Mouse (Mus musculus) Muller cell, postnatal 12 days (primary cell): ENCODE results near the gene Cfap45.
A peak's percentile ranks its signal among the peaks of the same experiment; 100 is the strongest.

Source experiments
- DNase-seq: peaks from one replicate; pipeline ENCODE4 v3.0.0-alpha.2; 2015; ENCODE audit errors: inconsistent ontology term

Cfap45 gene

DNA sequence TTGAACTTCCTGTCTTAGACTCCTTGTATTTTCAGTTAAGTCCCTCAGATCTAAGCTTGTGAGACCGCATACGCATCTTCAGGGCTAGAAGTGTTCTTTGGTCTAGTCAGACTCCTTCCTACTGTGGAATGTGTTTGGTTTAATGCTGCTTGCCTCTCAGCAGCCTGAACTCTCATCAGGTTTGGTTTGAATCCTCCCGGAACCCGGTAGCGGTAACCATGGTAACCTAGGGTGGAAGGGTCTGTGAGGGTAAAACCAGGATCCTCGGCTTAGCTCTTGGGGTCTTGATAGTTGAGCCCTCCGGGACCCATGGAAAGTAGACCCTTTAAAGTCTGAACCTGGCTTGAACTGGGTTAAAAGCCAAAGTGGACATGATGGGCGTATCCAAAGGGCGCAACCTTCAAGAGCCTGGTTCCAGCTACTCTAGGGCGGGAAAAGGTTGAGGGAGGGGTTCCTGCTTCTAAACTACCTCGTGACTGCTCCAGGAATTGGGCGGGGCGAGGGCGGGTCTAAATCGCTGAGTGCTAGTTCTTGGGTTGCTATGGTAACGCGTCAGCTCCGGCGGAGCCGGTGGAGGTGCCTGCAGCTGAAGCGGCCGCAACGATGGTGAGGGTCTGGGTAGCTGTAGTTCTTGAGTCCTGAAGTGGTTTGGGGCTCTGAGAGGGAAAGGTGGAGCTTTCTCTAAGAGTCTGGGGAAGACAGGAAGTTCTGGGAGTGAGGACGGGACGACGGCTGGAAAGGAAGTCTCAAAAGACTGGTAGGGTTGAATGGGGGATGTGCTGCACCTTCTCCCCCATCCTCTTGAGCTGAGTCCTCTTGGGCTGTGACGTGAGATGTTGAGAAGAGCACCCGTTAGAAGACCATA lies at the start of gene Cfap45:
Gene Cfap45, plus strand, starts transcription at position 226 of the 865 bp plus-strand sequence.
- DNase-seq = peak; percentile 86

DNA sequence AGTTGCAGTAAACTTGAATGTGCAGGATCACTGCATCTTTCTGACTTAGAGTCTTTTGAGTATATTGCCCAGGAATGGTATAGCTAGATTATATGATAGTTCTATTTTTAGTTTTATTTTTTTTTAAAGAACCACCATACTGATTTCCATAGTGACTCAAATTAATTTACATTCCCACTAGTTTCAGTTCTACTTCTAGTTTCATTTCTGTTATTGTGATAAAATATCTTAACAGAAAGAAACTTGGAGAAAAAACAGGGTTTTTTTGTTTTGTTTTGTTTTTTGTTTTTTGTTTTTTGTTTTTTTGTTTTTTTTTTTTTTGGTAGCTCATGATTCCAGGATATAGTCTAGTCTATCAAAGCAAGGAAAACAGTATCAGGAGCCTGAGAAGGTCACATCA lies 47.7 kb upstream of the Cfap45 start:
- no peak for DNase-seq

DNA sequence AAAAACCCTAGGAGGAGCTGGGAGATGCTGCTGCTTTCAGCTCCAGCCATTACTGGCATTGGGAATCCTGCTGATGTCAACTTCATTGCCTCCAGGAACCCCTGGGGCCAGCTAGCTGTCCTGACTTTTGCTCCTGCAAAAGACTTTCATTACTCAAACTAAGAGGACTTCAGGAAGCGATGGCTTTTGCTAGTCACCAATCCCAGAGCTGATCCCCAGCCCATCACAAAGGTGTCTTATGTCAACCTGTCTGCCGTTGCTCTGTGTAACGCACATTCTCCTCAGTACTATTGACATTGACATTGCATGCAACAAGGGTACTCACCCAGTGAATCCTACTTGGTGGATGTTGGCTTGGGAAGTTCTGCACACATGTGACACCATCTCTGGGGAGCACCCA lies 46.4 kb upstream of the Cfap45 start:
- no peak for DNase-seq

DNA sequence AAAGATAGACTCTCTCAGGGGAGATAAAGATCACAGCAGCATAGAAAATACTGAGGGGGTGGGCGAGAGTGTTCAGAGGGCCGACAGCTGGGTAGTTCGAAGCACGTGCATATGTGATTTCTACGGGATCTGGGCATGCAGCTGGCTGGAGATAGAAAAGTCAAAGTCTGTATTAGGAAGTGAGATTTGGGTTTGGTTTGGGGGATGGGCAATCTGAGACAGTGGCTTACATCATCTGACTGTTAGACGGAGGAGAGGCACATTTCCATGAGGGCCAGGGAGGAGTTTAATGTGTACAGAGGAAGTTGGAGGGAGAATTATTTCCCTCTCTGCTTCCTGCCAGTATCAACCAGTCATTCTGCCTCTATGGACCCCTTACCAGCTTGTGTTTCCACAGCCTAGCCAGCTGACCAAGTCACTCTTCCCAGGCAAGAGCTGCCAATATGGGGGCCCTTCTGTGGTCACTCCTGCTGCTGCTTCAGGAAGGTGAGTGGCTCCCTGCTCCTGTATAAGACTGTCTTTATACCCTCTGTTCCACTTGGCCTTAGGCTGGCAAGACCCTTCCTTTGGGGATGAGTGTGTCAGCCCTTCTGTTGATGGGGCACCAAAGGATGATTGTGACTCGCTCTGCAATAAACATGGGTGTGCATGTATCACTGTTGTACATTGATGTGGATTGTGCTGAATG lies 45.4 kb upstream of the Cfap45 start, which contains the start of gene Slamf9:
Gene Slamf9, plus strand, starts transcription at position 305 of the 688 bp plus-strand sequence.
- no peak for DNase-seq

DNA sequence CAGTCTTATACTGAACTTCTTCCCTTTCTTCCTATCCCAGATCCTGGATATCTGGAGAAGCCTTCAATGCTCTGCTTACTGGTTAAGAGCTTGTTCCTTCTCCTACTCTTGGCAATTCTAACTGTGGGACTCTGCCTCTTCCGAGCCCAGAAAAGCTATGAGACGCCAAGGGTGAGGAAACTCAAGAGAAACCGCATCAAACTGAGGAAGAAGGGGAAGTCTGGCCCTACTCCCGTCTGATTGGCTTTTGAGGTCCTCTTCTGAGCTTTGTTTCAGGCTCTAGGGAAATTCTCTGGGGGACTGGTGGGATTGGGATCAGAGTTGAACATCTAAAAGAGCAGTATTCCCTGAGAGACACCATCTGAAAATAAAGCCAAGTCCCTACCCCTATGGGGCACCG lies 42.6 kb upstream of the Cfap45 start:
- DNase-seq = no peak

DNA sequence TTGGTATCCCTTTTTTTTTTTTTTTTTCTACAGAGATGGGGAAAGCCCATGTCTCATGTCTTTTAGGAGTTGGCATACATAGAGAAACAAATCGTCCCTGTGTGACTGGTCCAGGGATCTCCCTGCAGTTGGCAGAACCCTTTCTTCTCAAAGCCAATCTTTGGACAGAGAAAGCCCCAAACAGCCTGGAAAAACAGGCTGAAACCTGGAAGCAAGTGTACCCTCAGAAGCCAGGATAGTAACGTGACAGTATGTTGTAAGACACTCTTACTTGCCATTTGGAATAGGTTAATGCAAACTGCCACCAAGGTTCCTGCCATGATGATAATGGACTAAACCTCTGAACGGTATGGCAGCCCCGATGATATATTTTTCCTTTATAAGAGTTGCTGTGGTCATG lies 40.2 kb upstream of the Cfap45 start:
- no peak for DNase-seq

DNA sequence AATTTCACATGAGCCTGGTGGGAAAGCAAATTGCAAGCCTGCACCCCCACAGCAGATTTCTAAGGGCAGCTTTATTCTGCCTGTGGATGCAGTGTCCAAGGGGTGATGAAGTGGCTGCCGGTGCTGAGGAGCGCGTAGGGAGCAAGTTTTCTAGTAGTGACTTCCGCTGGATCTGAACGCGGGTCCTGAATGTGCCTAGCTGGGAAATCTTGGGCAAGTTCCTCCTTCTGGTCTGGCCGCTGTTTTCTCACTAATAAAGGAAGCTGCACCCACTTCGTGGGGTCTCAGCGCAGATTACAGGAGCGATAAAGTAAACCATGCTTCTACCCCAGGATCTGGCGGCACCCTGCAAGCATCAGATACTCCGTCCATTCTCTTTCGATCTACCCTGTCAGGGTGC lies 39.5 kb upstream of the Cfap45 start:
- no peak for DNase-seq

DNA sequence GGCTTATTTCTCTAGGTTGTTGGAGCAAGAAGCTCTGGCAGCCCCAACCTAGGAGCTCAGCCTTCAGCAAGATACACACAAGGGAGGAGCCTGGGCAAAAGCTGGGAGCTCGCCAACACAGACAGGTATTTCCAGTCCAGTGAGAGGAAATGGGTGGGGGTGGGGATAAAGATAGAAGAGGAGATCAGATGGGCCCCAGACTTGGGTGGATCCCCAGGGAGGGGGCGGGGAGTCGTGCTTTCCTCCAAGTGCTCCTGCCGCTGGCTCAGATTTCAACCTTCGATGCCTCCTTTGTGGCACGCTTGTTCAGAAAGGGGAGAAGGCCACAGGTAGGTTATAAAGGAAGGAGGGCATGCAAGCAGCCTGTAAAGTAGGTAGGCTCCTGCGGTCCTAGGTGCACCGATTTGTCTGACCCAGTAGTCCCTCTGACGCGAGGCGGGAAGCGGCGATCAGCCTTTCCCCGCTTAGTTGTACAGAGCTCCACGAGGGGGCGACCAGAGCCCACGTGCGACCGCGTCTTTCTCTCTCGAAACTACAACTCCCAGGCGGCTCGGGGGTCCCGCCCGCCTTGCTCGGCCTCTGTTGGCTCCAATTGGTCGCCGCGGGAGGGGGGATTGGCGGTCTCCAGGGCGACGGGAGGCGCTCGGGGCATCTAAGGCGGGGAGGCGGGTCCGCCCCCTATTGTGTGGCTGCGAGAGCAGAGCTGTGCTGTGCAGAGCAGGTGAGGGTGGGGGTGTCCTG lies 38.9 kb upstream of the Cfap45 start, which contains the start of gene Igsf9:
Gene Igsf9, plus strand, starts transcription at position 249 of the 741 bp plus-strand sequence.
- peak; percentile 97 for DNase-seq

DNA sequence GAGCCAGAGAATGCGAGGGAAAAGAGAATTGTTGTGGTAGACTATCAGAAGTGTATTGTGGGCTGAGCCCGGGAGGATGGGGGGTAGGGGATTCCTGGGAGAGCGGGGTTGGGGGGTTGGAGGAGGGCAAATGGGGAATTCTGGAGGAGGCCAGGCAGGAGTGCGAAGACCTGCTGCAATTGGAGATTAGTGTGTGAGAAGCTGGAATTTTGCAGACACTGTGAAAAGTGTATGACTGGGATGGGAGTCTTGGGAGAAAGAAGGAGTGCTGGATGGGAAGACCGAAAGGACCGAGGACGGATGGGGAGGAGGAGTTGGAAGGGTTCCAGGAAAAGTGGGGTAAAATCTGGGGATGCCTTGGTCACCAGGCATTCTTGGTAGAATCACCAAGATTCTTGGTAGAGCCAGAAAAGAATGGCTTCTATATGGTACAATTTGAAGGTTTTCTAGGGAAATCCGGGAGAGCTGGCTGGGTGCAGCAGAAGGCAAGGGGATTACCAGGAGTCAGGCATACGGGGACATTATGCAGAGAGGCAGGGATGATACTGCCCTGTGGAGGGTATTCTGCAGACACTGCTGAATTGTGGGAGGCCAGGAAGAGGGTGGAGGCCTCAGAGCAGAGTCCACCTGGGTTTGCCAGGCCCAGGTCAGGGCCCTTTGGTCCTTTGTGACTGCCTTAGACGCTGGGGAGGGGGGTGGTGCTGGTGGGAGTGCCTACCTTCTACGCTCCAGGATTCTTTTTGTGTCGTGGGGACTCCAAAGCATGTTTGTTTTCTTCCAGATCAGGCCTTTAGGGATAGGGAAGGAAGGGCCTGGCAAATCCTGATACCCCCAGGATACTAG lies 37.9 kb upstream of the Cfap45 start:
- DNase-seq = no peak

DNA sequence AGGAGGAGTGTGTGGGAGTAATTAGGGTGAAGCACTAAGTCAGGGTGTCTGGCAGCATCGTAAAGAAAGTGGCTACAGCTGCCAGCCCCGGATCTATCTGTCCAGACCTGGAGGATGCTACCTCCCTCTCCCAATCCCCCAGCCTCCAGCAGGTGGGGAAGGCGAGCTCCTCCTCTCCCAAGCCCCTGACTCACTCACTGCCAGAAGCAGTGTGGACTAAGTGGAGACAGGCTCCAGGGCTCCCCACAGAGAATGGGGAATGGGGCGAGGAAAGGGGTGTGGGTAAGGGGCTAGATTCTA lies 37.3 kb upstream of the Cfap45 start:
- no peak for DNase-seq

DNA sequence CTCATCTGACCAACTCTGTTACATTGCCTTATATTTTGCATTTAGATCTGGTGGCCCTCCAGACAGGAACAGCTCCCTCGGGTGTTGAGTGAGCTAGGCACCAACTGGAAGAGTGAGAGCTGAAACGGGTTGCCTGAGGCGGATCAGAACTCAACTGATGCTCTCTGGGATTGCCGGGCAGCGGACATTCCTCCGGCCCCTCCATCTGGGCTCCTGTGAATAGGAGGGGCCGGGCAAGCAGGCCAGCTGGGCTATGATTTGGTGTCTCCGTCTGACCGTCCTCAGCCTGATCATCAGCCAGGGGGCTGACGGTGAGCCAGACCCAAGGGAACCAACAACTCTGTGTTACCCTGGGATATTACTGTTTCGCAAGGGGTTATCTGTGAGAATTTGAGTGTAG lies 36.4 kb upstream of the Cfap45 start:
- DNase-seq = no peak

DNA sequence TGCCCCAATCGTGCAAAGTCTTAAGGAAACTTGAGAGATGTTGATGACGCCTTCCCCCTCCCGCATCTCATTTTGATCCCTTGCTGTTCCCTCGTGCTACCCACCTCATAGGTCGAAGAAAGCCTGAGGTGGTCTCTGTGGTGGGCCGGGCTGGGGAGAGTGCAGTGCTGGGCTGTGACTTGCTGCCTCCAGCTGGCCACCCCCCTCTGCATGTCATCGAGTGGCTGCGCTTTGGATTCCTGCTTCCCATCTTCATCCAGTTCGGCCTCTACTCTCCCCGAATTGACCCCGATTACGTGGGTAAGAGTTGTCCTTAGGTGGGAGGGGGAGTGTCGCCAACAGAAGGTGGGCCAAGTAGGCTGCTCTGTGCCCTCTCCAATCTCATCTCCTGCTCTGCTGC lies 35.9 kb upstream of the Cfap45 start:
- DNase-seq = no peak

DNA sequence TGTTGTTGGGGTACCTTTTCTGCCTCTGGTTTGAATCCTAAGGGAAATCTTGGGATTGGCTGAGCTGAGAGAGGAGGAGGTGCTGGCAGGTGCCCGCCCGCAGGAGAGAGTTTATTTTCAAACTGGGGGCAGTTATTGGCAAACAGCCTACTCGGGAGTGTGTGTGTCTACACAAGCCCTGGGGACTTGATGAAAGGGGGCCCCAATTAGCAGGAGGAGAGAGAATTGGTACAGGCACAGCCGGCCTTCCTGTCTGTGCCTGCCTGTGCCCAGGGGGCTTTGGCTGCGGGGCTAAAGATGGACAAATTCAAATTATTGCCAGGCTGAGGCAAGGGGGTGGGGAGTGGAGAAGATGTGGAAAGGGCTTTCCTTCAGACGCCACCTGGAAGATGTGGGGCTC lies 34.8 kb upstream of the Cfap45 start:
- DNase-seq = no peak

DNA sequence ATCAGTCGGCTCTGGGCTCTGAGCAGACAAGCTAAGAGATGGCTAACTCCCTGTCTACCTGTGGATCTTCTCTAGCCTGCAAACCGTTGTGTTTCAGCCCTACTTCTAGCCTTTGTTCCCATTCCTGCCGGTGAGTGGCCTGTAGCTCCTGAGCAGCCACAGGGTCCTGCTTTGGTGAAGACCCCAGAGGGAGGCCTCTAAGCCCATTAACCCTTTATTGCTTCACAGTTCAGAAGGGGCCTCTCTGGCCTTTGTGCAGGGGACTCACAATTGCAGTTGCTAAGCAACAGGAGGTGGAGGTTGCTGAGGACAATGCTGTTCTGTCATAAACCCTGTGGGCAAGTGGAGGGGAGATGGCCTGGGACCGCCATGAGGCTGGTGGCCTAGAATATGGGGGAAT lies 34.4 kb upstream of the Cfap45 start:
- no peak for DNase-seq

DNA sequence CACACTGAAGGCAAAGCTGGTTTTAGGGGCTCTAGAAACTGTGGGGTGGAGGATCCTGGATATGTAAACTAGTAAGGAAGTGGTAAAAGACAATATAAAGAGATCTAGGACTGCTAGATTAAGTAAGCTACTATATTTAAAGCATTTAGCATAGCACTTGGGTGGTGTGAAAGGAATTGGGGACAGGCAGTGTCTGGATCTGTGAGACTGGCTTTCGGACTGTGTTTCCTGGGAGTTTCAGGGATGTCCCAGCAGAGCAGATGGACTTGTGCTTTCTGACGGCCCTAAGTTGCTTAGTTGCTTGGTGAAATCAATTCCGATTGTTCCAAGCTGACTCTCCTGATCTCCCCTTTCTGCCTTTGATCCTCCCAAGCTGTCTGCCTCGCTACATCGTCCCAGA lies 34.0 kb upstream of the Cfap45 start:
- DNase-seq = no peak

DNA sequence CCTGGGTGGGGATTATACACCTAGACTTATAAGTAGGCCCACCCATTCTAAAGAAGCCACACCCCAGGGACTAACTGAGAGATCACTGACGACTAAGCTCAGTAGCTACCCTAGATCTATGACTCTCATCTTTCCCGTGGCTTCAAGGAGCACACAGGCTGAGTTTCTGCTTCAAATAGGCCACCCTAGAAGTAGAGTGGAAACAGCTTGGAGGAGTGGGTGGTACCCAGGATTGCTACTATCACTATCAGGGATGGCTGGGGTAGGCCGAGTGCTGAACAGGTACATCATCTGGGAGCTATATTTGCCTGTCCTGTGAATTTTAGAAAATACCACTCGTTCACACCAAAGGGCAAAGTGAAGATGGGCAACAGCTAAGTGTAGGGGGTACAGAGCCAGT lies 32.7 kb upstream of the Cfap45 start:
- DNase-seq = no peak

DNA sequence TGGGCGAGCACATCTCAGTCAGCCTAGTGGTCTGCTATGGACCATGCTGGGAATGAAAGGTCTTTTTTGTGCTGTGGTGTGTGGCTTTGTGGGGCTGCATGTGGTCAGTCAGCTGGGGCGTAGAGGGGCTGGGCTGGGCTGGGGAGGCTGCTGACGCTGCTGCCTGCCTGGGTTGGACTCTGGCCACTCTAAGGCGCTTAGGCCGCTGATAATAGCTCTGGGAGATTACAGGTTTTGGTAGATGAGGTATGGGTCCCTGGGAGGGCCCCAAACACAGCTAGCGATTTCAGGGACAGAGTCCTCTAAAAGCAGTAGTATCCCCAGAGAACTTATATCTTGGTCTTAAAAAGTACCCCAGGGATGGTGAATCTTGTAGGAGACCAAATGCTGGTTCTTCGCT lies 31.8 kb upstream of the Cfap45 start:
- no peak for DNase-seq

DNA sequence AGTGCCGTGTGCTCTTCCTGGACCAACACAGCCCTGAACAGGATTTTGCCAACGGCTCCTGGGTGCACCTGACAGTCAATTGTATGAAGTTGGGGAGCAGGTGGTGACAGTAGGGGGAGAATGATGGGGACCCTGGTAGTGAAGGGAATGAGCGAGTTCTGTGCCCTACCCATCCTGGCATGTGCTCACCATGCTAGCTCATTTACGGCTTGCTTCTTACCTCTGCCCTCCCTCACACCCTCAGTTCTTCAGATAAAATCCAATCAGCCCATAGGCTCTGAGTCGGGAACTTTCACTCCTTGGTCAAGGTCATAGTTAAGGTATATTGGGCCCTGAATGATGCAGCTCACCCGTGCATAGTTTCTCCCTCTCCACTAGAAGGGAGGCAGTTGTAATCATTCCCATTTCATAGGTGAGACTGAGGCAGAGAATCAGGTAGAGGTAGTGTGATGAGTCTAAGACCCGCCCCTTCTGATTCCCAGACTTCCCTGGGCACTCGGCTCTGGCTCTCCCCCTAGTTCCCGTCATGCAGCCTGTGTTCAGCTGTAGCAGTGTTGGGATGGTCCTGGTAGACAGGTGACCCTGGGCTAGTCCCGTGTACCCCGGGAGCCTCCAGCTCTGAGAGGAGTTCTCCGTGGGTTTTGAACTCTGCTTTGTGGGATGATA lies 30.9 kb upstream of the Cfap45 start:
- DNase-seq = no peak

DNA sequence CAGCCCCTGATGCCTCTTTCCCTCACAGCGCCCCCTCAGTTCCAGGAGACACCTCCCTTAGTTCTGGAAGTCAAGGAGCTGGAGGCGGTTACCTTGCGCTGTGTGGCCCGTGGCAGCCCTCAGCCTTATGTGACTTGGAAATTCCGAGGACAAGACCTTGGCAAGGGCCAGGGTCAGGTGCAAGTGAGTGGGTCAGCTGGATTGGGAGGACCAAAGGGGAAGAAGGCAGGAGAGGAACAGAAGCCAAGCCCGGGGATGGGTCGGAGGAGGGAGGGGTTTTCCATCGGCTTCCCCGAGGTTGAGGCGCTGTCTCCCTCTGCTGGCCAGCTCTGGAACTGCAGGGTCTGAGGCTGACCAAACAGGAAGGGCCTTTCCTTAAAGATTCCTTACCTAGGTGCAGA lies 30.3 kb upstream of the Cfap45 start:
- peak; percentile 80 for DNase-seq

DNA sequence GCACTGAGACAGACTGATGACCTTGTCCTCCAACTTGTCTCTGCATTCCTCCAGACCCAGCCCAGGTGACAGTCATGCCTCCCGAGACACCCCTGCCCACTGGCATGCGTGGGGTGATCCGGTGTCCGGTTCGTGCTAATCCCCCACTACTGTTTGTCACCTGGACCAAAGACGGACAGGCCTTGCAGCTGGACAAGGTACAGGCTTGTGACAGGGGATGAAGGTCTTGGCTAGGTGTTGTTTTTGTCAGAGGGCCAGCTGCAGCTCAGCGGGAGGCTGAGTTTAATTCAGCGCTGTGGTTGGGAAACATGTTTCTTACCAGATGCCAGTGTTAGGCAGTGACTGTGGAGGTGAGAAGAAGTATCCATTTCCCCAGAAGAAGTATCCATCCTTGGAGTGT lies 28.6 kb upstream of the Cfap45 start:
- DNase-seq = no peak

DNA sequence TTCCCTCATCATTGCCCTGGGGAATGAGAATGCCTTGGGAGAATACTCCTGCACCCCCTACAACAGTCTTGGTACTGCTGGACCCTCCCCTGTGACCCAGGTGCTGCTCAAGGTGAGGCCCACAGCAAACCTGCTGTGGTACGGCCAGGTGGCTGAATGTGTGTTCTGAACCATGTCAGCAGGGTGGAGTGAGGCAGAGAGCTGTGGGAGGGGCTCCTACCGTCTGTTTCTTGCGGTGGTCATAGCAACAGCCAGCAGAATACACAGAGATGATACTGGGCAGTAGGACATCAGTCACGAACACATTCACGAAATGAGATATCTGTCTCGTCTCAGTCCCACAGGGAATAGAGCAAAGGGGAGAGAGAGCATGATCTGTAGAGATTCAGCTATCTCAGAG lies 27.1 kb upstream of the Cfap45 start:
- no peak for DNase-seq
